Mouse (Mus musculus) gastrocnemius, adult 2 months (tissue): Measurements from ENCODE around the gene Coro2b. TPM values are rescaled to one million over a fixed set of nuclear protein-coding genes. Genes with fewer than 3 reads are reported as not detected.

ENCODE experiments used
- DNase-seq: peaks from one replicate; pipeline ENCODE4 v3.0.0; 2022
- H3K27ac ChIP-seq: fragments of 200-600 bp; 2 replicates; pipeline ENCODE4 v1.8.1; 2022; ENCODE audit warnings: mild to moderate bottlenecking
- H3K4me3 ChIP-seq: fragments of 200-600 bp; 2 replicates; pipeline ENCODE4 v1.8.1; 2022; ENCODE audit warnings: mild to moderate bottlenecking, moderate library complexity
- CTCF ChIP-seq: fragments of 200-600 bp; IDR thresholded peaks from 2 replicates; pipeline ENCODE4 v1.8.1; 2022; ENCODE audit warnings: antibody characterized with exemption, mild to moderate bottlenecking, moderate library complexity
- intact Hi-C: fragments of 180-260 bp; cut with DNase I; formaldehyde crosslinking; loops from one replicate; pipeline ENCODE4 v1.15.1; 2025
- total RNA-seq, 2 experiments: library from RNA; stranded (reverse); gene quantifications; 2 replicates each; pipeline ENCODE4 v1.2.3; 2021

Gene Coro2b
- total RNA-seq, 2 experiments from 2014 or later, result 6.7 to 8.7 TPM

GRCm38 (mm10) chr9:62407357-62408146 lies 129.3 kb downstream of the Coro2b start:
- DNase-seq, result no peak
- intact Hi-C loops, result no loop called here
- TF ChIP-seq CTCF, result peak; percentile 15; the same call in 1 of the 2 replicates
- Histone ChIP-seq H3K4me3 (no peak overlapping the region), H3K27ac (peak overlapping the region; percentile 66)

GRCm38 (mm10) chr9:62406423-62407013 lies 130.3 kb downstream of the Coro2b start:
- no peak for DNase-seq
- no peak overlapping the region for H3K27ac ChIP-seq
- TF ChIP-seq CTCF, result no peak
- intact Hi-C loops, result no loop called here
- no peak overlapping the region for H3K4me3 ChIP-seq

- DNase-seq, result no peak
- intact Hi-C loops, result no loop called here
- no peak for TF ChIP-seq CTCF
- H3K4me3 ChIP-seq, result no peak overlapping the region
- H3K27ac ChIP-seq, result no peak overlapping the region
These were observed 135.3 kb downstream of the Coro2b start for GRCm38 (mm10) chr9:62401589-62401988.

GRCm38 (mm10) chr9:62400531-62401170 lies 136.2 kb downstream of the Coro2b start:
- no peak for DNase-seq
- no peak for TF ChIP-seq CTCF
- intact Hi-C loops, result no loop called here
- Histone ChIP-seq H3K27ac (no peak overlapping the region), H3K4me3 (no peak overlapping the region)

GRCm38 (mm10) chr9:62394163-62394562 lies 142.7 kb downstream of the Coro2b start:
- no peak for TF ChIP-seq CTCF
- Histone ChIP-seq H3K27ac (no peak overlapping the region), H3K4me3 (no peak overlapping the region)
- no peak for DNase-seq
- intact Hi-C loops, result no loop called here

GRCm38 (mm10) chr9:62393531-62393930 lies 143.3 kb downstream of the Coro2b start:
- intact Hi-C loops, result no loop called here
- no peak overlapping the region for H3K27ac ChIP-seq
- no peak for DNase-seq
- no peak overlapping the region for H3K4me3 ChIP-seq
- no peak for TF ChIP-seq CTCF

GRCm38 (mm10) chr9:62389735-62390134 lies 147.1 kb downstream of the Coro2b start:
- Histone ChIP-seq H3K27ac (no peak overlapping the region), H3K4me3 (no peak overlapping the region)
- no peak for TF ChIP-seq CTCF
- intact Hi-C loops, result no loop called here
- no peak for DNase-seq

GRCm38 (mm10) chr9:62385727-62386518 lies 150.9 kb downstream of the Coro2b start:
- no peak for TF ChIP-seq CTCF
- H3K27ac ChIP-seq, result no peak overlapping the region
- no peak overlapping the region for H3K4me3 ChIP-seq
- intact Hi-C loops, result no loop called here
- DNase-seq, result no peak

- no peak overlapping the region for H3K4me3 ChIP-seq
- intact Hi-C loops, result no loop called here
- no peak for DNase-seq
- no peak overlapping the region for H3K27ac ChIP-seq
- no peak for TF ChIP-seq CTCF
These were observed 151.8 kb downstream of the Coro2b start for GRCm38 (mm10) chr9:62385062-62385461.

- no peak for DNase-seq
- TF ChIP-seq CTCF, result no peak
- intact Hi-C loops, result no loop called here
- H3K4me3 ChIP-seq, result no peak overlapping the region
- peak overlapping the region; percentile 46; the same call in 1 of the 2 replicates for H3K27ac ChIP-seq
These were observed 154.2 kb downstream of the Coro2b start for GRCm38 (mm10) chr9:62382519-62383084.

- H3K4me3 ChIP-seq, result no peak overlapping the region
- intact Hi-C loops, result no loop called here
- no peak for TF ChIP-seq CTCF
- peak overlapping the region; percentile 46 for H3K27ac ChIP-seq
- no peak for DNase-seq
These were observed 155.4 kb downstream of the Coro2b start for GRCm38 (mm10) chr9:62381402-62381913.

GRCm38 (mm10) chr9:62380351-62380750 lies 156.5 kb downstream of the Coro2b start:
- no peak for TF ChIP-seq CTCF
- intact Hi-C loops, result no loop called here

More at GRCm38 (mm10) chr9:62380351-62380750, 156.5 kb downstream of the Coro2b start:
- Histone ChIP-seq H3K27ac (no peak overlapping the region; the same call in 1 of the 2 replicates), H3K4me3 (no peak overlapping the region)
- DNase-seq, result no peak
